Mouse (Mus musculus) hindbrain, postnatal 0 days (tissue): ENCODE measurements around the gene Boc. TPM values are rescaled to one million over a fixed set of nuclear protein-coding genes. Genes with fewer than 3 reads are reported as not detected.

Experiments used
- ATAC-seq: fragments of 200-750 bp; cut with Nextera tagmentation; 2 replicates; pipeline ENCODE4 v1.8.0; 2017; ENCODE audit warnings: mild to moderate bottlenecking, moderate TSS enrichment, moderate library complexity
- DNase-seq: peaks from one replicate; pipeline ENCODE4 v3.0.0-alpha.2; 2015; ENCODE audit warnings: low spot score
- H3K27ac ChIP-seq: fragments of 300-500 bp; sonication (generic); 2 replicates; pipeline ENCODE4 v1.5.1; 2014; ENCODE audit warnings: mild to moderate bottlenecking
- H3K27me3 ChIP-seq: fragments of 300-500 bp; sonication (generic); 2 replicates; pipeline ENCODE4 v1.6.1; 2014; ENCODE audit warnings: low read length, mixed read lengths; ENCODE audit not compliant: insufficient read depth
- H3K36me3 ChIP-seq: fragments of 300-500 bp; sonication (generic); 2 replicates; pipeline ENCODE4 v1.6.1; 2014; ENCODE audit warnings: low read length, mixed read lengths; ENCODE audit not compliant: insufficient read depth
- H3K4me1 ChIP-seq: fragments of 300-500 bp; sonication (generic); 2 replicates; pipeline ENCODE4 v1.6.1; 2014; ENCODE audit warnings: antibody characterized with exemption, low read length, mixed read lengths; ENCODE audit not compliant: insufficient read depth
- H3K4me2 ChIP-seq: fragments of 300-500 bp; sonication (generic); 2 replicates; pipeline ENCODE4 v1.6.1; 2014; ENCODE audit warnings: low read depth, mild to moderate bottlenecking, low read length, moderate library complexity, mixed read lengths
- H3K4me3 ChIP-seq: fragments of 300-500 bp; sonication (generic); 2 replicates; pipeline ENCODE4 v1.5.1; 2014; ENCODE audit warnings: low read length
- H3K9ac ChIP-seq: fragments of 300-500 bp; sonication (generic); replicated peaks from 2 replicates; pipeline ENCODE4 v1.6.1; 2014; ENCODE audit warnings: mild to moderate bottlenecking, low read length, moderate library complexity, mixed read lengths
- H3K9me3 ChIP-seq: fragments of 300-500 bp; sonication (generic); 2 replicates; pipeline ENCODE4 v1.6.1; 2016; ENCODE audit warnings: low read length, mixed read lengths
- CTCF ChIP-seq: IDR thresholded peaks from 2 replicates; pipeline ENCODE4 v1.5.1; 2016; ENCODE audit warnings: antibody characterized with exemption, control low read depth, low read depth
- WGBS: fragments of 180-500 bp; shearing (Covaris S2); extraction: QIAGEN DNeasy Blood & Tissue Kit; methylation state at CpG from one replicate; pipeline ENCODE4 v1.1.7; 2014; 5-methylcytosine and 5-hydroxymethylcytosine counted together
- polyA plus RNA-seq: library from polyadenylated mRNA; unstranded; fragments of >200 nt; fragmentation: Nextera tagmentation; extraction: Ambion mirVana; gene quantifications from 2 replicates; pipeline ENCODE4 v1.2.1, GENCODE M21; 2015
- total RNA-seq: library from RNA; depleted of rRNA; stranded (reverse); fragments of >200 nt; gene quantifications from 2 replicates; pipeline ENCODE4 v1.2.3, GENCODE M21; 2014

The Boc gene
- total and polyA plus RNA-seq, 2 experiments from 2014 or later, result 6.8 to 45.5 TPM

- ATAC-seq (peak; percentile 81), DNase-seq (peak; percentile 67)
- Histone ChIP-seq H3K4me1 (0 out of 2 replicates have a peak, but pooled peaks cover 3% of the 10 kb centered on the region), H3K4me3 (no peak overlapping the region), H3K27me3 (no peaks in the 10 kb centered on the region), H3K9ac (no peak overlapping the region), H3K36me3 (peaks cover 30% of the 10 kb centered on the region), H3K9me3 (no peaks in the 10 kb centered on the region), H3K4me2 (no peak overlapping the region), H3K27ac (peak overlapping the region; percentile 74)
- peak; percentile 16; the same call in 1 of the 2 replicates for TF ChIP-seq CTCF
- WGBS, result 27% methylated on average over 8 of the region's 8 CpGs
Observed at GRCm38 (mm10) chr16:44494441-44495108, 64.1 kb downstream of the Boc start.

GRCm38 (mm10) chr16:44493868-44494267 lies 64.8 kb downstream of the Boc start:
- Histone ChIP-seq H3K4me3 (no peak overlapping the region), H3K4me1 (0 out of 2 replicates have a peak, but pooled peaks cover 3% of the 10 kb centered on the region), H3K9ac (no peak overlapping the region), H3K9me3 (no peaks in the 10 kb centered on the region), H3K36me3 (peaks cover 31% of the 10 kb centered on the region), H3K27ac (peak overlapping the region; percentile 74), H3K4me2 (no peak overlapping the region), H3K27me3 (no peaks in the 10 kb centered on the region)
- DNase-seq (peak; percentile 68), ATAC-seq (peak; percentile 25; the same call in 1 of the 2 replicates)
- no peak for TF ChIP-seq CTCF
- 23% methylated on average over 6 of the region's 6 CpGs for WGBS

- ATAC-seq, result no peak
- H3K27ac ChIP-seq, result peak overlapping the region; percentile 74; the same call in 1 of the 2 replicates
- WGBS, result 86% methylated on average over 9 of the region's 9 CpGs
Observed at GRCm38 (mm10) chr16:44492706-44493105, 66.0 kb downstream of the Boc start.

GRCm38 (mm10) chr16:44492151-44492550 lies 66.5 kb downstream of the Boc start:
- no peak for TF ChIP-seq CTCF
- Histone ChIP-seq H3K4me2 (no peak overlapping the region), H3K9ac (no peak overlapping the region), H3K4me1 (0 out of 2 replicates have a peak, but pooled peaks cover 3% of the 10 kb centered on the region), H3K27me3 (no peaks in the 10 kb centered on the region), H3K36me3 (peaks cover 26% of the 10 kb centered on the region), H3K9me3 (no peaks in the 10 kb centered on the region), H3K27ac (no peak overlapping the region), H3K4me3 (no peak overlapping the region)
- ATAC-seq (no peak), DNase-seq (no peak)
- 87% methylated on average over 6 of the region's 6 CpGs for WGBS

More at GRCm38 (mm10) chr16:44492706-44493105, 66.0 kb downstream of the Boc start:
- Histone ChIP-seq H3K9ac (no peak overlapping the region), H3K9me3 (no peaks in the 10 kb centered on the region), H3K36me3 (peaks cover 25% of the 10 kb centered on the region), H3K27me3 (no peaks in the 10 kb centered on the region), H3K4me2 (no peak overlapping the region), H3K4me1 (0 out of 2 replicates have a peak, but pooled peaks cover 3% of the 10 kb centered on the region), H3K4me3 (no peak overlapping the region)
- no peak for TF ChIP-seq CTCF
- DNase-seq, result no peak

- Histone ChIP-seq H3K27me3 (no peaks in the 10 kb centered on the region), H3K4me2 (no peak overlapping the region), H3K36me3 (peaks cover 30% of the 10 kb centered on the region), H3K4me3 (no peak overlapping the region), H3K4me1 (0 out of 2 replicates have a peak, but pooled peaks cover 11% of the 10 kb centered on the region), H3K27ac (no peak overlapping the region), H3K9ac (no peak overlapping the region), H3K9me3 (no peaks in the 10 kb centered on the region)
- no peak for TF ChIP-seq CTCF
- ATAC-seq (no peak), DNase-seq (no peak)
- 85% methylated on average over 9 of the region's 9 CpGs for WGBS
Observed at GRCm38 (mm10) chr16:44491051-44491450, 67.6 kb downstream of the Boc start.

- Histone ChIP-seq H3K27me3 (no peaks in the 10 kb centered on the region), H3K4me1 (0 out of 2 replicates have a peak, but pooled peaks cover 8% of the 10 kb centered on the region), H3K27ac (peak overlapping the region; percentile 26; the same call in 1 of the 2 replicates), H3K36me3 (peaks cover 34% of the 10 kb centered on the region), H3K9ac (no peak overlapping the region), H3K4me3 (no peak overlapping the region), H3K9me3 (no peaks in the 10 kb centered on the region), H3K4me2 (no peak overlapping the region)
- WGBS, result 56% methylated on average over 13 of the region's 13 CpGs
- ATAC-seq, result no peak
- no peak for TF ChIP-seq CTCF
- no peak for DNase-seq
Observed at GRCm38 (mm10) chr16:44487194-44487593, 71.5 kb downstream of the Boc start.

GRCm38 (mm10) chr16:44486612-44487011 lies 72.1 kb downstream of the Boc start:
- no peak for TF ChIP-seq CTCF
- Histone ChIP-seq H3K36me3 (peaks cover 33% of the 10 kb centered on the region), H3K9ac (no peak overlapping the region), H3K9me3 (no peaks in the 10 kb centered on the region), H3K4me3 (no peak overlapping the region), H3K4me1 (0 out of 2 replicates have a peak, but pooled peaks cover 8% of the 10 kb centered on the region), H3K27me3 (no peaks in the 10 kb centered on the region), H3K4me2 (no peak overlapping the region), H3K27ac (0 out of 2 replicates have a peak overlapping the region, but pooled peaks have one; percentile 26)
- peak; percentile 46; the same call in 1 of the 2 replicates for ATAC-seq
- no peak for DNase-seq
- WGBS, result 59% methylated on average over 9 of the region's 9 CpGs
